Mouse (Mus musculus) embryonic fibroblast, embryonic 13.5 days (primary cell): Measurements from ENCODE around the gene Fam173a.

Source experiments
- CTCF ChIP-seq: IDR thresholded peaks from 2 replicates; pipeline ENCODE4 v1.5.1; 2011; ENCODE audit warnings: mild to moderate bottlenecking, control low read depth, low read length, moderate library complexity, borderline replicate concordance; ENCODE audit not compliant: insufficient read depth
- POLR2A ChIP-seq: IDR thresholded peaks from 2 replicates; pipeline ENCODE4 v1.6.1; 2011; ENCODE audit warnings: low read depth, mild to moderate bottlenecking, control low read depth, low read length, moderate library complexity

GRCm38 (mm10) chr17:25751446-25751845 is 41.3 kb downstream of the Fam173a start:
- TF ChIP-seq CTCF (no peak), POLR2A (no peak)
